Mouse (Mus musculus) hindbrain, embryonic 10.5 days (tissue): ENCODE measurements around the gene Pde6h. TPM values are rescaled to one million over a fixed set of nuclear protein-coding genes. Genes with fewer than 3 reads are reported as not detected.

ENCODE experiments used
- DNase-seq: peaks from one replicate; pipeline ENCODE4 v3.0.0-alpha.2; 2017; ENCODE audit warnings: low spot score
- H3K27ac ChIP-seq: fragments of 300-500 bp; sonication (generic); 2 replicates; pipeline ENCODE4 v1.5.1; 2016; ENCODE audit warnings: mild to moderate bottlenecking, moderate library complexity
- H3K27me3 ChIP-seq: fragments of 300-500 bp; sonication (generic); 2 replicates; pipeline ENCODE4 v1.6.1; 2016; ENCODE audit warnings: mild to moderate bottlenecking; ENCODE audit not compliant: poor library complexity, insufficient read depth, severe bottlenecking
- H3K36me3 ChIP-seq: fragments of 300-500 bp; sonication (generic); 2 replicates; pipeline ENCODE4 v1.6.1; 2016; ENCODE audit warnings: mild to moderate bottlenecking, moderate library complexity
- H3K4me1 ChIP-seq: fragments of 300-500 bp; sonication (generic); replicated peaks from 2 replicates; pipeline ENCODE4 v1.6.1; 2016; ENCODE audit warnings: mild to moderate bottlenecking
- H3K4me3 ChIP-seq: fragments of 300-500 bp; sonication (generic); 2 replicates; pipeline ENCODE4 v1.5.1; 2016; ENCODE audit warnings: mild to moderate bottlenecking, moderate library complexity
- H3K9me3 ChIP-seq: fragments of 300-500 bp; sonication (generic); 2 replicates; pipeline ENCODE4 v1.6.1; 2016; ENCODE audit warnings: mild to moderate bottlenecking, moderate library complexity
- WGBS: fragments of 180-500 bp; shearing (Covaris S2); methylation state at CpG from one replicate; pipeline ENCODE4 v1.1.7; 2016; 5-methylcytosine and 5-hydroxymethylcytosine counted together
- polyA plus RNA-seq: library from polyadenylated mRNA; unstranded; fragments of >200 nt; fragmentation: Nextera tagmentation; extraction: Ambion mirVana; gene quantifications from 2 replicates; pipeline ENCODE4 v1.2.1, GENCODE M21; 2016

Gene Pde6h
- polyA plus RNA-seq, 1 experiment from 2014 or later: not detected

DNA sequence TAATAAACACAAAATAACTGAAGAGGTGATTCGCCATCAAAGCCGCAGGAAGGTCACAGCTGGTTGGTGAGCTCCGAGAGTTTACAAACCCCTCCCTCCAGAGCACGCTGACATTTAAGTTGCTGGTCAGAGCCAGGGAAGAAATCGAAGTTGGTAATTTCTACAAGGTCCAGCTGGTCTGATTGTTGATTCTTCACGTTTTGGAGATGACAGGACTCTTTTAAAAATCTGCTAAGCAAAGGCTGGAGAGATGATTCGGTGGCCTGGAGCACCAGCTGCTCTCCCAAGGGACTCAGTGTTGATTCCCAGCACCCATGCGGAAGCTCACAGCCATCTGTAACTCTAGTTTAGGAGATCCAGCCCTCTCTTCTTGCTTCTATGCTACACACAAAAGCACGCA, 12.7 kb downstream of the Pde6h start:
- no peaks in the 10 kb centered on the region for H3K36me3 ChIP-seq
- no peaks in the 10 kb centered on the region for H3K9me3 ChIP-seq
- 87% methylated on average over 9 of the region's 9 CpGs for WGBS
- no peak overlapping the region for H3K4me3 ChIP-seq
- H3K27ac ChIP-seq: no peak overlapping the region
- DNase-seq: no peak
- no peaks in the 10 kb centered on the region for H3K27me3 ChIP-seq
- peaks cover 10% of the 10 kb centered on the region; the same call in 1 of the 2 replicates for H3K4me1 ChIP-seq

DNA sequence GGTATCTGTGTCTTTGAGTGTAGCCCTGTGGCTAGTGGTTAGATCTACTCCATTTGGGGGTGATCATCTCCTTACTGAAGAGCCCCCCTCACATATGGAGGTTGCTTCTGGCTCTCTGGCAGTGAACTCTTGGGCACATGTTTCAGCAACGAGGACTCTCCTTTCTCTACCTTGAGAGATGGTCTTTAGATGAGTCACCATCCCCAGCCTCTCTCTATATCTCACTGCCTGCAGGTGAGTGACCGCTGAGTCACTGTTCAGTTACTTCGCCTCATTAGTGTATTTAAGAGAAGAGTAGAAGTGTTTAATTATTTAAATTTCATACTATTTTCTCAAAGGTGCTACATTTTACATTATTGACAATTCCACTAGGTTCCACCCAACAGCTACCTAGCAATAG, 13.5 kb downstream of the Pde6h start:
- 85% methylated on average over 3 of the region's 3 CpGs for whole genome bisulfite sequencing
- H3K36me3 ChIP-seq: no peaks in the 10 kb centered on the region
- peaks cover 14% of the 10 kb centered on the region; the same call in 1 of the 2 replicates for H3K4me1 ChIP-seq
- H3K27ac ChIP-seq: no peak overlapping the region
- no peak for DNase-seq
- no peaks in the 10 kb centered on the region for H3K9me3 ChIP-seq
- H3K27me3 ChIP-seq: no peaks in the 10 kb centered on the region
- H3K4me3 ChIP-seq: no peak overlapping the region

DNA sequence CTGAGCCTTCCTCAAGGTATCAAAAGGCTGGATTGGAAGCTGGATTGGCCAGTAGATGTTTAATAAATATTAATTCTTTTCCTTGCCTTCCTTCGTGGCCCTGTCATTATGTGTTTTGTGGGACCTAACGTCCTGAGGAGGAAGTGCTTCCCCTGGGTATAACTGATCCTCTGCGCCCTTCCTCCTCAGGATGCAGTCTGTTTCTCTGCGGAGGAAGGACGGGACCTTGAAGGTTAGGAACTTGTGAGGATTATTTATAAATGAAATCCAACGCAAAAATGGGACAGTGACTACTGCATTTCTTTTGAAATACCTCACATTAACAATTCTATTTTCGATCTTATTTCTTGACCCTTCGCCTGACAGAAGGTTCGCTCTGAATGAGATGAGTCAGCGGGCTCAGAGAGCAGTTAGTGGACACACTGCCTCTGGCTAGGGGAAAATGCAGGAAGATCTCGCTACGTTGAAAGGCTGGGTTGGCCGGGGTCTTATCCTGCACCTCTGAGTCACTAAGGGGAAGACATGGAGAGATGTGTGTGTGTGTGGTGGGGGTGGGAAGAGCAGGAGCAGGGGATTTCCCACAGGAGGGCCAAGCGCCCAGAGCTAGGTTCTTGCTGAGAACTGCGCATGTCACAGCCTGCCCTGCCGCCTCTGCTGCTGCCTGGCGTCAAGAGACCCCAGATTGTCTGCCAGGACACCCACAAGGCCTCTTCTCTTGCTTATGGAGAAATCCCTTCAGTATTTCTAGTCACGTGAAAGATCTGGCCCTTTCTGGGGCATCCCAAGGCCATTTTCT, 14.9 kb downstream of the Pde6h start:
- H3K9me3 ChIP-seq: no peaks in the 10 kb centered on the region
- H3K27ac ChIP-seq: no peak overlapping the region

DNA sequence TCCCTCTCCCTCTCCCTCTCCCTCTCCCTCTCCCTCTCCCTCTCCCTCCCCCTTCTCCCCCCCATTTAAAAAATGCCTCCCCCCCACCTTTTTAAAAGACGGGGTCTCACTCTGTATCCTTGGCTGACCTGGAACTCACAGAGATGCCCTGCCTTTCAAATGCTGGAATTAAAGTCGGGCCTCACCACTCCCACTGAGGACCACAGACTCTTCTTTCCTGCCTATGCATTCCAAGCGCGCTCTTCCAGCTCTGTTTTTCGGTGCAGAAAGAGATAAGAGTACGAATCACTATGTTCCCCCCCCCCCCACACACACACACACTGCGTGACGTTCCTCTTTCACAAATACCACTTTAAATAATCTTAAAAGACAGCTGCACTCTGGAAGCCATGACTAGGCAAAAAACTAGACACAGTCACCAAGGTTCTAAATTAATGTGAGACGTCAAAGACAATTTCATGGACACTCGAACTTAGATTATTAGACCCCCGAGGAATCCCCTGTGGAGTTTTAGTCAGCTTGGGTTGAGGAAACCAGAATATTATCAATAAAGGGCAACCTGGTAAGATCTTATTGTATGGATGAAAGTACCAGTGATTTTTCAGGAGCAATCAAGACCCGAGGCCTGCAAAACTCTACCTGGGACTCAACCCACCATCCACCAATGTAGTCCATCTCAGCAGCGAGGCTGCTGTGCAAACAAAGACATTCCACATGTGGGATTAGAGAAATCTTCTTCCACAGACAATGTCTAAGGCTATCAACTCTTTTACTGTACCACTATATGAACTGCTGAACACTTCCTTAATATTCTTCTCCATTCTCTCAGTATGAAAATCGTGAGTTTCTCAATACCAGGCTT, 15.9 kb downstream of the Pde6h start:
- Histone ChIP-seq H3K36me3 (no peaks in the 10 kb centered on the region), H3K27me3 (no peaks in the 10 kb centered on the region), H3K27ac (no peak overlapping the region), H3K4me1 (peaks cover 14% of the 10 kb centered on the region; the same call in 1 of the 2 replicates), H3K9me3 (no peaks in the 10 kb centered on the region), H3K4me3 (no peak overlapping the region)
- 86% methylated on average over 14 of the region's 14 CpGs for WGBS
- DNase-seq: no peak

More for the DNA sequence above, 14.9 kb downstream of the Pde6h start:
- no peaks in the 10 kb centered on the region for H3K27me3 ChIP-seq
- no peak overlapping the region for H3K4me3 ChIP-seq
- DNase-seq: no peak
- WGBS: 79% methylated on average over 18 of the region's 18 CpGs
- H3K4me1 ChIP-seq: peaks cover 14% of the 10 kb centered on the region; the same call in 1 of the 2 replicates
- H3K36me3 ChIP-seq: no peaks in the 10 kb centered on the region

DNA sequence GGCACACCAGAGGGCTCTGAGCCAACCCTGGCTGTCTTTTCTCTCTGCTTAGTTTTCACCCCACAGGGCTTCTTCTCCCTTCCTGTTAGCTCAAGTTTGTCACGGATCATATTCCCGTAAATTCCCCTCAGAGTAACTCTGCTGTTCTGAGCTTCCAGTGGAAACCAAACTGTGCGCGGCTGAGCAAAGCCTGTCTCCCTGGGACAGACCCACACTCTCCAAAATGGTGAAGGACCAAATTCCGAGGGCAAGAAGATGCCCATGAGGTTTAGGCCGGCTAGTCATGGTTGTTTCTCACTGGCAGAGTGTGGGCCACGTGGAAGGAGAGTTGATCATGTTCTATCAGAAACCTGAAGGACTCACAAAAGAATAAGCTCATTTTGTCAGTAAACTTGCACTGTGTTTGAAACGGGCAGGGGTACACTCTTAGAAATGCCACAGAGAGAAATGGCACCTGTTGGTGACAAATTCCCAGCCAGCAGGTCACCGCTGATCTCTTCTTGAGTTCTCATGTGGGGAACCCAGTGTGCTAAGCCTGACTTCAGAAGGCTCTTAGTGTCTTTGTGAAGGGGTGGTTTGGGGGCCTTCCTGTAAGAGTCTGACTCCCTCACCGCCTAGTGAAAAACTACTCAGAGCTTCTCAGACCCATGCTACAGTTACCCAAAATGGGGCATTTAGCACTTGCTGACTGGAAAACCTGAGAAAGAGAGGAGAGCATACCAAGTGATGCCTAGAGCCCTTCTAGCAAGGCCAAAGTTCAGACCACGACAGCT, 16.7 kb downstream of the Pde6h start:
- H3K36me3 ChIP-seq: no peaks in the 10 kb centered on the region
- no peak overlapping the region for H3K4me3 ChIP-seq
- peak overlapping the region; percentile 56 for H3K27ac ChIP-seq
- no peaks in the 10 kb centered on the region for H3K9me3 ChIP-seq
- WGBS: 86% methylated on average over 11 of the region's 11 CpGs
- DNase-seq: no peak
- H3K27me3 ChIP-seq: no peaks in the 10 kb centered on the region
- H3K4me1 ChIP-seq: peaks cover 14% of the 10 kb centered on the region; the same call in 1 of the 2 replicates

DNA sequence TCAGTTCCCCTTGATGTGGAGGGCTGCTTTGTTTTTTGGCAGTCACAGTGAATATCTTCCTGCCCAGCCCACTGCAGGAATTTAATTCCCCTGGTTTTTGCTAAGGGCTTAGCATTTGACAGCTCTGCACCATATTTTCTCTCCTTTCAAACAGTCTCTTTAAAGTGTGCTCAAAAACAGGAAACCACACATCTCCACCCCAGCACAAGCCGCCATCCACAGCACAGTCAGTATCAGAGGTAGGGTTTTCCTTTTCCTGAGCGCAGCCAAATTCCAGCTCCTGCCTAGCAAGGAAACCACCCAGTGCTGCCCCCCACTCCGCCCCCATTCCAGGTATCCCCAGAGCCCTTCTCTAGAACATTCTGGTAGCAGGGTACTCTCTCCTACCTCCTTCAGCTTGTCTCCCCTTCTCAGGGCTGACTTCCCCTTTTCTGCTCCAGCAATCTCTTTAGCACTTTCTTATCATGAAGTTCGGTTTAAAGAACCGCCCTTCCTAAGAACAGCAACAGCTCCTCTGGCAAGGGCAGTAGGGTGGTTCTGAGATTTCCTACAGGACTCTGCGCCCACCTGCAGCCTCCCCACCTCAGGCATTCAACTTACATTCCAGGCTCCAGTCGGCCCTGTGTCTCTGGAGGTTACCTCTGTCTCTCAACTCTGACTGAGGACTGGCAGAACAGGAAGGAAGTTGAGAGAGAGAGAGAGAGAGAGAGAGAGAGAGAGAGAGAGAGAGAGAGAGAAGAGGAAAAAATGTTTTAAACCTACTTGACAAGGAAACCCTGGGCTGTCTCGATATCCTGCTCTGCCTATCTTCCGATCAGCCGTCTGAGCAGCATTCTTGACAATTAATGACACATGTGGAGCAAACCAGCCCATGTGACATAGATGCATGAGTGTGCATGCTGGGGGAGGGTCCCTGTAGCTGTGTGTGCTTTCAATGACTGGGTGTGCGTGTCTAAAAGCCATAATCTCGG, 17.7 kb downstream of the Pde6h start, which contains the start of gene Arhgdib:
Arhgdib (minus strand) TSS at position 849 of the 971 bp plus-strand sequence.
- DNase-seq: peak; percentile 12
- Histone ChIP-seq H3K9me3 (no peaks in the 10 kb centered on the region), H3K36me3 (no peaks in the 10 kb centered on the region), H3K4me1 (peaks cover 16% of the 10 kb centered on the region; the same call in 1 of the 2 replicates), H3K27ac (peak within 1 kb of the TSS; percentile 56), H3K27me3 (no peaks in the 10 kb centered on the region), H3K4me3 (no peak within 1 kb of the TSS; the same call in 1 of the 2 replicates)
- 63% methylated on average over 12 of the region's 12 CpGs for WGBS

DNA sequence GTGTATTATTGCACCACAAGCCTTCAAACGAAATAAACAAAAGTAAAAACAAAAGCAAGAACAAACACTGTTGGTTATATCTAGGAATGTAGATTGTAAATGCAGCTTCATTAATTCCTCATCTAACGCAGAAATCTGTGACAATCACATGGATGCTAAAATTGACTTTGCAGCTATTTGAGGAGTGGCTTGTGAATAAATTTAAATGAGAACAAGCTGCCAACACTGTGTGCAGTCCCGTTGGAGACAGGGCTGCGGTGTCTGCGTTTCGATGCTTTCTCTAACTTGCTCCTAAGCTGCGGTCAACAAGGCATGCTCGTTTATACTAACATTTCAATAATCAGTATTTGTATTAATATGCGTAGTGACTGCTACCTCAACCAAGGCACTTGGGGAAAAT, 18.6 kb downstream of the Pde6h start:
- Histone ChIP-seq H3K9me3 (no peaks in the 10 kb centered on the region), H3K4me1 (peaks cover 24% of the 10 kb centered on the region), H3K4me3 (no peak overlapping the region), H3K36me3 (no peaks in the 10 kb centered on the region), H3K27ac (no peak overlapping the region), H3K27me3 (no peaks in the 10 kb centered on the region)
- 89% methylated on average over 9 of the region's 9 CpGs for WGBS
- no peak for DNase-seq

DNA sequence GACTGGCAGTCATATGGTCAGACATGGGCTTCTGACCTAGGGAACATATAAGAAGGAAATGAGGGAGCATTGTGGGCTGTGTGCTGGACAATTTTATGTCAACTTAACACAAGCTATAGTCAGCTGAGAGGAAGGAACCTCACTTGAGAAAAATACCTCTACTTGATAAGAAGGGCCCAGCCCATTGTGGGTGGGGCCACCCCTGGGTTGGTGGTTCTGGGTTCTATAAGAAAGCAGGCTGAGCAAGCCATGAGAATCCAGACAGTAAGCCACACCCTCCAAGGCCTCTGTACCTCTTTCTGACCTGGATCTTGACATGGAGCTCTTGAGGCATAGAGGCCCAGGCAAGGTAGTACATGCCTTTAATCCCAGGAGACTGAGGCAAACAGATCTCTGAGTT, 19.8 kb downstream of the Pde6h start:
- Histone ChIP-seq H3K4me1 (peaks cover 24% of the 10 kb centered on the region), H3K4me3 (no peak overlapping the region), H3K27me3 (no peaks in the 10 kb centered on the region), H3K36me3 (no peaks in the 10 kb centered on the region), H3K9me3 (no peaks in the 10 kb centered on the region), H3K27ac (no peak overlapping the region)
- no peak for DNase-seq

DNA sequence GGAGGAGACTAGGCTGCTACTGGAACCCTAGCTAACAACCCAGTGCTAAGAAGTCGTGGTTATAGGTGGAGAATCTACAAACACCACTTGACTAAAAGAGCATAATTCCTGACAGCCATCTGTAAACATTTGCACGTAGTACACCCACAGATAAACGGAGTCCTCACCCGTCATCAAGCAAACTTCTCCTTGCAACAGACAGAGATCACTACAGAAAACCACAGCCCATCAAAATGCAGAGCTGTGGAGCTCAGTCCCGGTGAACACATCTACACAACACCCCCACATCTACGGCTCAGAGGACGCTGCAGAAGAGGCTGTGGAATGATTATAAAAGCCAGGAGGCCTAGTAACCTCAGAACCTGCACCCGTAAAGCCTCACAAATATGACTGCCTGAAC, 20.9 kb downstream of the Pde6h start:
- no peak overlapping the region for H3K4me3 ChIP-seq
- H3K27ac ChIP-seq: no peak overlapping the region
- WGBS: 89% methylated on average over 8 of the region's 8 CpGs
- DNase-seq: no peak
- no peaks in the 10 kb centered on the region for H3K9me3 ChIP-seq
- peaks cover 24% of the 10 kb centered on the region for H3K4me1 ChIP-seq
- H3K36me3 ChIP-seq: no peaks in the 10 kb centered on the region
- H3K27me3 ChIP-seq: no peaks in the 10 kb centered on the region

DNA sequence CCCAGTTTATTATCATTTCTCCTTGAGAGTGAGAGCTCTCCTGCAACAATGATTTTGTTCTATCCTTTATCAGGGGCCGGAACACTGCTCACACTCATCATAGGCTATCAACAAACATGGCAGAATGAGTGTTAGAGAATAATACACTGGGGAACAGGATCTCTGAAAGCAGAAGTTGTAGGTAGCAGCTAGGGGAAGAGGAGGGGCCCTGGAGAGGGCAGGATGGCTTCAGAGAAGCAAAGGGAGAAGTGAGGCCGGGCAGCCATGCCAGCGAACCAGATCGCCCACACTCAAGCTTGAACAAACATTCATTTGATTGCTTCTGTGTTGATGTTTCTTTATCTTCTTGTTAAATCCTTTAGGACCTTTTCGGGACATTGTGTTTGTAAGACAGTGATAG, 22.6 kb downstream of the Pde6h start:
- Histone ChIP-seq H3K27me3 (no peaks in the 10 kb centered on the region), H3K4me1 (peaks cover 16% of the 10 kb centered on the region)
- 90% methylated on average over 5 of the region's 5 CpGs for WGBS

DNA sequence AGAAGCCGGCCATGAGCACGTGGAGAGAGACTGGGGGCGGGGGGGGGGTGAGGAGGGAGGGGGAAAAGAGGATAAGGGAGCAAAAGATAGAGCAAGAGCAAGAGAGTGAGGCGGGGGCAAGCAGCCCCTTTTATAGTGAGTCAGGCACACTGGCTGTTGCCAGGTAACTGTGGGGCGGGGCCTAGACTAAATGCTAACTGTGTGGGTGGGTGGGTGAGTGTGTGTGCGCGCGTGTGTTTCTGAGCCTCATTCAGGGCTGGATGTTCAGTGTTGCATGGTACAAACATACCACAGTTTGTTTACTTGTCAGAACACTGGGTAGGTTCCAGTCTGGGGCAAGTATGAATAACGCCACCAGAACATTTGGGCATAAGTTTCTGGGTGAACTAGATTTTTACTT, 23.3 kb downstream of the Pde6h start:
- DNase-seq: peak; percentile 26
- WGBS: 64% methylated on average over 9 of the region's 9 CpGs
- Histone ChIP-seq H3K36me3 (no peaks in the 10 kb centered on the region), H3K27me3 (no peaks in the 10 kb centered on the region), H3K4me3 (no peak overlapping the region), H3K27ac (no peak overlapping the region), H3K9me3 (no peaks in the 10 kb centered on the region), H3K4me1 (peaks cover 10% of the 10 kb centered on the region)

More for the DNA sequence above, 22.6 kb downstream of the Pde6h start:
- Histone ChIP-seq H3K36me3 (no peaks in the 10 kb centered on the region), H3K4me3 (no peak overlapping the region), H3K9me3 (no peaks in the 10 kb centered on the region), H3K27ac (no peak overlapping the region)
- DNase-seq: no peak
